Mouse (Mus musculus): Measurements from ENCODE around the gene Chek1. TPM values are rescaled to one million over a fixed set of nuclear protein-coding genes. Genes with fewer than 3 reads are reported as not detected.

Gene Chek1
- total RNA-seq (2021) = 1 to 10 TPM; 2.4 to 2.9 TPM

- no peak for DNase-seq
Measured at GRCm38 (mm10) chr9:36727034-36727755, at the start of gene Chek1. Gene Chek1 (minus strand): TSS chr9:36727065.

GRCm38 (mm10) chr9:36769048-36769413 lies 42.2 kb upstream of the Chek1 start:
- peak in 1 of 2 experiments; percentile 2 for DNase-seq

GRCm38 (mm10) chr9:36768156-36769047 lies 41.5 kb upstream of the Chek1 start:
- peak in 1 of 2 experiments; percentile 59 for DNase-seq

GRCm38 (mm10) chr9:36767203-36768143 lies 40.6 kb upstream of the Chek1 start, which contains the start of gene Stt3a:
Gene Stt3a (minus strand): TSS chr9:36767679.
- peak; percentile 99 for DNase-seq

GRCm38 (mm10) chr9:36764378-36764777 lies 37.5 kb upstream of the Chek1 start:
- no peak for DNase-seq

GRCm38 (mm10) chr9:36726131-36727033 lies 483 bp downstream of the Chek1 start:
- DNase-seq = peak; percentile 90 to 91

- DNase-seq = no peak
Measured at GRCm38 (mm10) chr9:36716624-36717023, 10.2 kb downstream of the Chek1 start.

GRCm38 (mm10) chr9:36707304-36707703 lies 19.6 kb downstream of the Chek1 start:
- DNase-seq = no peak

- no peak for DNase-seq
Measured at GRCm38 (mm10) chr9:36705923-36706322, 20.9 kb downstream of the Chek1 start.

- DNase-seq = no peak
Measured at GRCm38 (mm10) chr9:36694276-36694675, 32.6 kb downstream of the Chek1 start.

GRCm38 (mm10) chr9:36692920-36693319 lies 33.9 kb downstream of the Chek1 start, which contains the start of gene Acrv1:
Gene Acrv1 (plus strand): TSS chr9:36693220.
- no peak for DNase-seq

- DNase-seq = no peak
Measured at GRCm38 (mm10) chr9:36687329-36687728, 39.5 kb downstream of the Chek1 start.

- no peak for DNase-seq
Measured at GRCm38 (mm10) chr9:36681424-36681823, 45.4 kb downstream of the Chek1 start.

Other genes with a start within 250 kb of the Chek1 start
- not detected for gene Gm5615, start 185.1 kb downstream of the Chek1 start, total RNA-seq (2021)
- gene Gm17689, start 144.4 kb downstream of the Chek1 start, total RNA-seq (2021) = not detected
- not detected for gene A630095E13Rik, start 83.7 kb downstream of the Chek1 start, total RNA-seq (2021)
- not detected for gene Acrv1, start 33.8 kb downstream of the Chek1 start, total RNA-seq (2021)
- 10 to 100 TPM; 73.0 to 81.6 TPM for gene Stt3a, start 40.6 kb upstream of the Chek1 start, total RNA-seq (2021)
- gene Ei24, start 70.3 kb upstream of the Chek1 start, total RNA-seq (2021) = 100 to 1,000 TPM in 1 of 2 experiments, 10 to 100 TPM in 1; 90.0 to 100 TPM
- 100 to 1,000 TPM; 287 to 299 TPM for gene Fez1, start 94.8 kb upstream of the Chek1 start, total RNA-seq (2021)